Mouse (Mus musculus) hindbrain, embryonic 11.5 days (tissue): Measurements from ENCODE around the gene Treh. TPM values are rescaled to one million over a fixed set of nuclear protein-coding genes. Genes with fewer than 3 reads are reported as not detected.

ENCODE experiments used
- ATAC-seq: fragments of 200-750 bp; cut with Nextera tagmentation; 2 replicates; pipeline ENCODE4 v1.8.0; 2017; ENCODE audit warnings: mild to moderate bottlenecking, moderate TSS enrichment, moderate library complexity; ENCODE audit not compliant: low FRiP score
- DNase-seq: peaks from one replicate; pipeline ENCODE4 v3.0.0-alpha.2; 2015; ENCODE audit warnings: low spot score
- H3K27ac ChIP-seq: fragments of 300-500 bp; sonication (generic); 2 replicates; pipeline ENCODE4 v1.5.1; 2014; ENCODE audit warnings: mild to moderate bottlenecking, low read depth, low read length
- H3K27me3 ChIP-seq: fragments of 300-500 bp; sonication (generic); 2 replicates; pipeline ENCODE4 v1.6.1; 2014; ENCODE audit warnings: mild to moderate bottlenecking, low read length, moderate library complexity, mixed read lengths; ENCODE audit not compliant: control insufficient read depth, insufficient read depth
- H3K36me3 ChIP-seq: fragments of 300-500 bp; sonication (generic); 2 replicates; pipeline ENCODE4 v1.6.1; 2014; ENCODE audit warnings: mild to moderate bottlenecking, low read length, moderate library complexity, mixed read lengths; ENCODE audit not compliant: control insufficient read depth, insufficient read depth
- H3K4me1 ChIP-seq: fragments of 300-500 bp; sonication (generic); replicated peaks from 2 replicates; pipeline ENCODE4 v1.6.1; 2014; ENCODE audit warnings: low read length, mixed read lengths; ENCODE audit not compliant: control insufficient read depth, insufficient read depth
- H3K4me2 ChIP-seq: fragments of 300-500 bp; sonication (generic); replicated peaks from 2 replicates; pipeline ENCODE4 v1.6.1; 2014; ENCODE audit warnings: mild to moderate bottlenecking, low read depth, low read length
- H3K4me3 ChIP-seq: fragments of 300-500 bp; sonication (generic); 2 replicates; pipeline ENCODE4 v1.5.1; 2014; ENCODE audit warnings: low read depth, low read length
- H3K9ac ChIP-seq: fragments of 300-500 bp; sonication (generic); 2 replicates; pipeline ENCODE4 v1.6.1; 2014; ENCODE audit warnings: low read depth, low read length
- H3K9me3 ChIP-seq: fragments of 300-500 bp; sonication (generic); 2 replicates; pipeline ENCODE4 v1.6.1; 2016; ENCODE audit warnings: low read length; ENCODE audit not compliant: control insufficient read depth
- WGBS: fragments of 180-500 bp; shearing (Covaris S2); extraction: QIAGEN DNeasy Blood & Tissue Kit; methylation state at CpG from one replicate; pipeline ENCODE4 v1.1.7; 2014; 5-methylcytosine and 5-hydroxymethylcytosine counted together
- polyA plus RNA-seq: library from polyadenylated mRNA; unstranded; fragments of >200 nt; fragmentation: Nextera tagmentation; extraction: Ambion mirVana; gene quantifications from 2 replicates; pipeline ENCODE4 v1.2.1, GENCODE M21; 2014

Treh gene
- polyA plus RNA-seq, 1 experiment from 2014 or later = not detected

- no peaks in the 10 kb centered on the region for H3K4me1 ChIP-seq
- H3K9ac ChIP-seq = no peak overlapping the region
- H3K9me3 ChIP-seq = no peaks in the 10 kb centered on the region
- no peak overlapping the region for H3K4me2 ChIP-seq
- H3K27ac ChIP-seq = no peak overlapping the region
- 85% methylated on average over 2 of the region's 2 CpGs for WGBS
- no peak for DNase-seq
- no peaks in the 10 kb centered on the region for H3K27me3 ChIP-seq
- H3K36me3 ChIP-seq = no peaks in the 10 kb centered on the region
- ATAC-seq = no peak
- no peak overlapping the region for H3K4me3 ChIP-seq
Observed at GRCm38 (mm10) chr9:44644186-44644585, 28.8 kb upstream of the Treh start.

- no peak overlapping the region for H3K4me2 ChIP-seq
- WGBS = 81% methylated on average over 5 of the region's 5 CpGs
- no peaks in the 10 kb centered on the region for H3K9me3 ChIP-seq
- no peaks in the 10 kb centered on the region for H3K27me3 ChIP-seq
- no peaks in the 10 kb centered on the region for H3K36me3 ChIP-seq
- H3K9ac ChIP-seq = no peak overlapping the region
- DNase-seq (no peak), ATAC-seq (no peak)
- no peak overlapping the region for H3K4me3 ChIP-seq
- no peaks in the 10 kb centered on the region for H3K4me1 ChIP-seq
- H3K27ac ChIP-seq = no peak overlapping the region
Observed at GRCm38 (mm10) chr9:44645481-44645880, 27.6 kb upstream of the Treh start.

GRCm38 (mm10) chr9:44645924-44646323, 27.1 kb upstream of the Treh start:
- H3K9me3 ChIP-seq = no peaks in the 10 kb centered on the region
- no peaks in the 10 kb centered on the region for H3K36me3 ChIP-seq
- no peak overlapping the region for H3K27ac ChIP-seq
- H3K4me2 ChIP-seq = no peak overlapping the region
- no peak overlapping the region for H3K9ac ChIP-seq
- H3K27me3 ChIP-seq = no peaks in the 10 kb centered on the region
- no peak overlapping the region for H3K4me3 ChIP-seq
- WGBS = 71% methylated on average over 15 of the region's 15 CpGs
- ATAC-seq (no peak), DNase-seq (no peak)
- H3K4me1 ChIP-seq = no peaks in the 10 kb centered on the region

- 86% methylated on average over 6 of the region's 6 CpGs for WGBS
- Histone ChIP-seq H3K9me3 (no peaks in the 10 kb centered on the region), H3K4me1 (no peaks in the 10 kb centered on the region), H3K36me3 (no peaks in the 10 kb centered on the region), H3K27me3 (no peaks in the 10 kb centered on the region), H3K9ac (no peak overlapping the region), H3K4me2 (no peak overlapping the region), H3K27ac (no peak overlapping the region), H3K4me3 (no peak overlapping the region)
- DNase-seq (no peak), ATAC-seq (no peak)
Observed at GRCm38 (mm10) chr9:44646366-44646765, 26.7 kb upstream of the Treh start.

- H3K9ac ChIP-seq = no peak overlapping the region
- no peaks in the 10 kb centered on the region for H3K4me1 ChIP-seq
- H3K36me3 ChIP-seq = no peaks in the 10 kb centered on the region
- H3K4me2 ChIP-seq = no peak overlapping the region
- DNase-seq (no peak), ATAC-seq (no peak)
- H3K27ac ChIP-seq = no peak overlapping the region
- H3K4me3 ChIP-seq = no peak overlapping the region
- no peaks in the 10 kb centered on the region for H3K9me3 ChIP-seq
- no peaks in the 10 kb centered on the region for H3K27me3 ChIP-seq
- WGBS = 96% methylated on average over 8 of the region's 8 CpGs
Observed at GRCm38 (mm10) chr9:44647026-44647425, 26.0 kb upstream of the Treh start.

- Histone ChIP-seq H3K4me3 (no peak overlapping the region), H3K9ac (no peak overlapping the region), H3K27ac (no peak overlapping the region), H3K27me3 (no peaks in the 10 kb centered on the region), H3K4me1 (no peaks in the 10 kb centered on the region), H3K4me2 (no peak overlapping the region), H3K36me3 (no peaks in the 10 kb centered on the region), H3K9me3 (no peaks in the 10 kb centered on the region)
- no peak for DNase-seq
- 89% methylated on average over 4 of the region's 4 CpGs for WGBS
- no peak for ATAC-seq
Observed at GRCm38 (mm10) chr9:44647656-44648055, 25.4 kb upstream of the Treh start.

- Histone ChIP-seq H3K27me3 (no peaks in the 10 kb centered on the region), H3K9ac (no peak overlapping the region), H3K4me1 (no peaks in the 10 kb centered on the region), H3K4me2 (no peak overlapping the region), H3K27ac (no peak overlapping the region), H3K36me3 (no peaks in the 10 kb centered on the region), H3K4me3 (no peak overlapping the region), H3K9me3 (no peaks in the 10 kb centered on the region)
- ATAC-seq (no peak), DNase-seq (no peak)
- WGBS = 80% methylated on average over 7 of the region's 7 CpGs
Observed at GRCm38 (mm10) chr9:44648881-44649281, 24.2 kb upstream of the Treh start.

GRCm38 (mm10) chr9:44652027-44652426, 21.0 kb upstream of the Treh start:
- Histone ChIP-seq H3K4me1 (0 out of 2 replicates have a peak, but pooled peaks cover 2% of the 10 kb centered on the region), H3K9me3 (no peaks in the 10 kb centered on the region), H3K36me3 (no peaks in the 10 kb centered on the region), H3K4me2 (no peak overlapping the region), H3K4me3 (no peak overlapping the region), H3K27me3 (no peaks in the 10 kb centered on the region), H3K27ac (no peak overlapping the region), H3K9ac (no peak overlapping the region)
- WGBS = 14% methylated on average over 8 of the region's 8 CpGs
- DNase-seq (peak; percentile 71), ATAC-seq (peak; percentile 65)

- 0 out of 2 replicates have a peak, but pooled peaks cover 2% of the 10 kb centered on the region for H3K4me1 ChIP-seq
- H3K36me3 ChIP-seq = no peaks in the 10 kb centered on the region
- H3K4me3 ChIP-seq = no peak overlapping the region
- no peak overlapping the region for H3K9ac ChIP-seq
- no peaks in the 10 kb centered on the region for H3K9me3 ChIP-seq
- no peaks in the 10 kb centered on the region for H3K27me3 ChIP-seq
- no peak overlapping the region for H3K27ac ChIP-seq
- 65% methylated on average over 4 of the region's 4 CpGs for WGBS
- no peak overlapping the region for H3K4me2 ChIP-seq
- DNase-seq (no peak), ATAC-seq (no peak)
Observed at GRCm38 (mm10) chr9:44653896-44654295, 19.1 kb upstream of the Treh start.
